Mouse (Mus musculus): Measurements from ENCODE around the gene Cln5. TPM values are rescaled to one million over a fixed set of nuclear protein-coding genes. Genes with fewer than 3 reads are reported as not detected.
A peak's percentile ranks its signal among the peaks of the same experiment; 100 is the strongest.

Gene Cln5
- polyA plus RNA-seq, 1 experiment: 15.7 TPM

DNA sequence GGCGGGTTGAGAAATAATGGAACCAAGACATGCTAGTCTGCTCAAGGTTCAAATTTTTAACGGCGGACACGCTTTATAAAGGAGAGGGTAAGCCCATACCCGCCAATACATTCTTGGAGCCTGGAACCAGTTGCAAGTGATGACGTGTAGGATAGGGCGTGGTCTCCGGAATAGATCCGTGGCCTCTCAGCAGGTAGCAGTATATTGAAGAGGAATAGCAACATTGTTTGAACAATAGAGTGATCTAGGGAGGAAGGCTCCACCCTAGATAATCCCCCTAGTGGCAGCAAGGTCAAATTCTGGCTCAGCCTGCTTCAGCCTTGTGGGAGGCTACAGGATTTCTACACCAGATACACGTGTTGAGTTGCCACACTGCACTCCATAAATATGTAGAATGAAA, 10.5 kb upstream of the Cln5 start:
- no peak overlapping the region for H3K4me3 ChIP-seq (ENCODE audit: insufficient read depth, poor library complexity, severe bottlenecking)
- TF ChIP-seq MYOD1 (IDR thresholded peaks at IDR 0.05; ENCODE audit: control insufficient read depth, insufficient read length, low read depth) (no peak), MYOG (IDR thresholded peaks at IDR 0.05; ENCODE audit: control insufficient read depth, extremely low read depth, insufficient read length) (no peak), MAX (IDR thresholded peaks at IDR 0.05) (no peak), USF1 (IDR thresholded peaks at IDR 0.05; ENCODE audit: low read depth) (no peak), CTCF (IDR thresholded peaks at IDR 0.05; ENCODE audit: control insufficient read depth, insufficient read depth, insufficient read length) (no peak), CEBPB (IDR thresholded peaks at IDR 0.05; ENCODE audit: low read depth) (no peak), FOSL1 (IDR thresholded peaks at IDR 0.05; ENCODE audit: insufficient read depth, low read length, poor library complexity, severe bottlenecking) (no peak)
- H3K79me3 ChIP-seq (ENCODE audit: low read depth): no peaks in the 10 kb centered on the region
- H3K27me3 ChIP-seq (ENCODE audit: control insufficient read depth, insufficient read depth, insufficient read length): peaks cover 5% of the 10 kb centered on the region
- H3K36me3 ChIP-seq (ENCODE audit: control insufficient read depth, insufficient read depth): no peaks in the 10 kb centered on the region
- H3ac ChIP-seq (ENCODE audit: control insufficient read depth, insufficient read length, low read depth): no peak overlapping the region
- no peaks in the 10 kb centered on the region for H3K79me2 ChIP-seq (ENCODE audit: control insufficient read depth, insufficient read depth)

DNA sequence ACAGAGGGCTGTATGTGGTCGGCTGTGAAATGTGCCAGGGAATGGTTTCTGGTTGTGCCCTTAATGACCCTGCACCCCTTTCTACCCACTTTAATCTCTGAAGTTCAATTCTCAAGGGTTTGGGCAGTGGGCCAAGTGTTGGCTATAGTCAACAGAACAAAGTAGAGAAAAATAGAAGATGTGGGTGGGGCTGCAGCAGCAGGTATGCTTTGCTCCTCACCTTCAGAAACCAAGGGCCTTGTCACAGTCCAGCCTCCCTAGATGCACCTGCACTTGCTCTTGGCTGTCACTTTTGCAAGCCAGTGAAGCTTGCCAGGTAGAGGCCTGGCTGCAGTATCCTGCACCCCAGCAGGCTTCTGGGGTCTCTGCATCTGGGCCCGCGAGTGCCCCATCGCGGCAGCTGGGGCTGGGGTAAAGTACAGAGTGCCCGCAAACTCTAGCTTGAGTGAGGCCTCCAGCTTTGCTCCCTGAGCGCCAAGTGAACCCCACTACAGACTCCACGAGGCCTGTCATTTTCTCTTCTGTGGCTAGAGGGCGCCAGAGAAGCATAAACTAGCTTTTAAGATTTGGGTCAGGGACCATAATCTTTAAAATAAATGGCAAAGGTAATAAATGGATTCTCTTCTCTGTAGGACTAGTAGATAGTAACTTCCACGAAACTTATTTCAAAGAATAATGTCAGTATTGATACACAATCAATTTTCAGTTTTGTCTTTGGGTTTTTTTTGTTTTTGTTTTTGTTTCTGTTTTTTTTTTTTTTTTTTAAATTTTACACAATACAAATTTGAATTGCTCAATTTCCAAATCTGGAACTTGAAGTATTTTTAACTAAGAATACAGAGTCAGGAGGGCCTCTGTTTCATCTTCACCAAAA, 4.5 kb upstream of the Cln5 start:
- TF ChIP-seq CEBPB (IDR thresholded peaks at IDR 0.05; ENCODE audit: low read depth) (no peak), USF1 (IDR thresholded peaks at IDR 0.05; ENCODE audit: low read depth) (no peak), MYOG (IDR thresholded peaks at IDR 0.05; ENCODE audit: control insufficient read depth, extremely low read depth, insufficient read length) (no peak), MYOD1 (IDR thresholded peaks at IDR 0.05; ENCODE audit: control insufficient read depth, insufficient read length, low read depth) (no peak), MAX (IDR thresholded peaks at IDR 0.05) (no peak), FOSL1 (IDR thresholded peaks at IDR 0.05; ENCODE audit: insufficient read depth, low read length, poor library complexity, severe bottlenecking) (no peak), CTCF (IDR thresholded peaks at IDR 0.05; ENCODE audit: control insufficient read depth, insufficient read depth, insufficient read length) (no peak)
- no peaks in the 10 kb centered on the region for H3K36me3 ChIP-seq (ENCODE audit: control insufficient read depth, insufficient read depth)
- H3ac ChIP-seq (ENCODE audit: control insufficient read depth, insufficient read length, low read depth): no peak overlapping the region
- peaks cover 1% of the 10 kb centered on the region for H3K79me2 ChIP-seq (ENCODE audit: control insufficient read depth, insufficient read depth)
- no peaks in the 10 kb centered on the region for H3K27me3 ChIP-seq (ENCODE audit: control insufficient read depth, insufficient read depth, insufficient read length)
- no peaks in the 10 kb centered on the region for H3K79me3 ChIP-seq (ENCODE audit: low read depth)
- H3K4me3 ChIP-seq (ENCODE audit: insufficient read depth, poor library complexity, severe bottlenecking): no peak overlapping the region

DNA sequence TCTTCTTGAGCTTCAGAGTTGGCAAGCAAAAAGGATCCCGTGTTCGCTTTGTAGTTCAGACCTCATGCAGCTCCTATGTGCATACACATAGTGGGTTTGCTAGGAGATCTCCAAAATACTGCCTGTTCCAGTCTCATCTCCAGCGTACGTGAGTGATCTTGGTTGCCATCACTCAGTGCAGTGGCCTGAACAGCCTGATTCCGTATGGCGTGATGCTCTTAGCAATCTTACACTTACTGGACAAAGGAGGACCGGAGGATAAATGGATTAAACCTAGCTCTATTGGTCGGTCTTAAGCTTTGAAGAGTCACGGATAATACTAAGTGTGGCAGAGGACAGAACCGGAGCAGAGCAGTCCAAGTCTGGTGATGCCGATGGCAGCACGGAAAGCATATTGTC, 552 bp upstream of the Cln5 start:
- no peaks in the 10 kb centered on the region for H3K79me3 ChIP-seq (ENCODE audit: low read depth)
- H3K4me3 ChIP-seq (ENCODE audit: insufficient read depth, poor library complexity, severe bottlenecking): no peak overlapping the region
- H3K36me3 ChIP-seq (ENCODE audit: control insufficient read depth, insufficient read depth): peaks cover 19% of the 10 kb centered on the region
- no peaks in the 10 kb centered on the region for H3K27me3 ChIP-seq (ENCODE audit: control insufficient read depth, insufficient read depth, insufficient read length)
- no peak for TF ChIP-seq MAX (IDR thresholded peaks at IDR 0.05)
- TF ChIP-seq MYOD1 (IDR thresholded peaks at IDR 0.05; ENCODE audit: control insufficient read depth, insufficient read length, low read depth): no peak
- no peak for TF ChIP-seq CEBPB (IDR thresholded peaks at IDR 0.05; ENCODE audit: low read depth)
- peaks cover 5% of the 10 kb centered on the region for H3K79me2 ChIP-seq (ENCODE audit: control insufficient read depth, insufficient read depth)
- H3ac ChIP-seq (ENCODE audit: control insufficient read depth, insufficient read length, low read depth): peak overlapping the region; percentile 55

DNA sequence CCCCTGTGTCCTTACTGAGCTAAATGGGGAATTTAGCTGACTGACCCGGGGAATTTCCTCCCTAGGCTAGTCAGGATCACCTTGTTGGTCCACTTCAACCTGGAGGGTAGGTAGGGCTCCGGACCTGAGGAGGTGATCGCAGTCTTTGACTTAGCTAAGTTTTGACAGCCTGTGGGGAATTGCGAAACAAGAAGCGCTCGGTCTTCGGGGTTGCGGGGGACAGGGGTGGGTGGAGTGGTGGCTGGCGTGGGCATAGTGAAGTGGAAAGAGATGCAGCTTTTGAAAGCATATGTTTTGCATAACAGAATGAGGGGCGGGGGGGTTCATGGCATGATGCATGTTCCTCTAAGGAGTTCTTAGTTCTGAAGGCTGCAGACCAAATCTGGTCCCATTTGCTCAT, 774 bp downstream of the Cln5 start:
- H3K79me3 ChIP-seq (ENCODE audit: low read depth): no peaks in the 10 kb centered on the region
- peak overlapping the region; percentile 59 for H3ac ChIP-seq (ENCODE audit: control insufficient read depth, insufficient read length, low read depth)
- H3K79me2 ChIP-seq (ENCODE audit: control insufficient read depth, insufficient read depth): peaks cover 5% of the 10 kb centered on the region
- TF ChIP-seq FOSL1 (IDR thresholded peaks at IDR 0.05; ENCODE audit: insufficient read depth, low read length, poor library complexity, severe bottlenecking): no peak
- TF ChIP-seq CEBPB (IDR thresholded peaks at IDR 0.05; ENCODE audit: low read depth): peak; percentile 36
- H3K27me3 ChIP-seq (ENCODE audit: control insufficient read depth, insufficient read depth, insufficient read length): no peaks in the 10 kb centered on the region
- H3K4me3 ChIP-seq (ENCODE audit: insufficient read depth, poor library complexity, severe bottlenecking): peak overlapping the region; percentile 48
- peaks cover 25% of the 10 kb centered on the region for H3K36me3 ChIP-seq (ENCODE audit: control insufficient read depth, insufficient read depth)

DNA sequence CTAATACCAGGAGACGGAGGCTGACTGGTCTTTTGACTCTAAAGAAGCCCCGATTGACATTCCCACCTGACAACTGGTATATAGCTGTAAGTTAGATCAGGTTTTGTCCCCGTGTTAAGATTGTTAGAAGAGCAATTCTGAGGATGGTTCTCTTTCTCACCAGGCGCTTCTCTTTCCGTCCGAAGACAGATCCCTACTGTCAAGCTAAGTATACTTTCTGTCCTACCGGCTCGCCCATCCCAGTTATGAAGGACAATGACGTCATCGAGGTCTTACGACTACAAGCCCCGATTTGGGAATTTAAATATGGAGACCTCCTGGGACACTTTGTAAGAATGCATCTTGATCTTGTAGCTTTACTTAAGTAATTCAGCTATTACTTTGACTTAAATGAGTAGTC, 1.5 kb downstream of the Cln5 start:
- H3K27me3 ChIP-seq (ENCODE audit: control insufficient read depth, insufficient read depth, insufficient read length): no peaks in the 10 kb centered on the region
- peaks cover 32% of the 10 kb centered on the region for H3K36me3 ChIP-seq (ENCODE audit: control insufficient read depth, insufficient read depth)
- no peak overlapping the region for H3K4me3 ChIP-seq (ENCODE audit: insufficient read depth, poor library complexity, severe bottlenecking)
- TF ChIP-seq MYOG (IDR thresholded peaks at IDR 0.05; ENCODE audit: control insufficient read depth, extremely low read depth, insufficient read length) (no peak), USF1 (IDR thresholded peaks at IDR 0.05; ENCODE audit: low read depth) (no peak), CTCF (IDR thresholded peaks at IDR 0.05; ENCODE audit: control insufficient read depth, insufficient read depth, insufficient read length) (no peak), CEBPB (IDR thresholded peaks at IDR 0.05; ENCODE audit: low read depth) (no peak), MAX (IDR thresholded peaks at IDR 0.05) (no peak), FOSL1 (IDR thresholded peaks at IDR 0.05; ENCODE audit: insufficient read depth, low read length, poor library complexity, severe bottlenecking) (no peak), MYOD1 (IDR thresholded peaks at IDR 0.05; ENCODE audit: control insufficient read depth, insufficient read length, low read depth) (no peak)
- H3K79me3 ChIP-seq (ENCODE audit: low read depth): no peaks in the 10 kb centered on the region
- no peak overlapping the region for H3ac ChIP-seq (ENCODE audit: control insufficient read depth, insufficient read length, low read depth)
- peaks cover 5% of the 10 kb centered on the region for H3K79me2 ChIP-seq (ENCODE audit: control insufficient read depth, insufficient read depth)

DNA sequence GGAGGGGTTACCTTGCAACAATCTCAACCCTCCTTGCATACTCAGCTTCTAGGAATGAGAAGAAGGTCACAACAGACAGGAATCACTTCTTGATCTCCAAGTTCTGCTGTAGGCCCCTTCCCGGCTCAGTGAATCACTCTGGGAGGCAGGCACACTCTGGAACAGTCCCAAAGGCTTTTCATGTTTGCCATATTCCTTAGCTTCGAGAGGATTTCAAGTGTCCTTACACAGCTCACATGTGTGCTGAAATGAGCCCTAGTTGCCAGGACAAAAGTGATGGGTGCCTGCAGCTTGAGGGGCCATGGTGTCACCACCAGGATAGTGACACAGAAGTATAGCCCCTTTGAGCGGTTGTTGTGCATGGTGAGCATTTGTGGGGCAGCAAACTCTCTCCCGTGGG, 2.7 kb downstream of the Cln5 start:
- Histone ChIP-seq H3K36me3 (ENCODE audit: control insufficient read depth, insufficient read depth) (peaks cover 39% of the 10 kb centered on the region), H3K79me2 (ENCODE audit: control insufficient read depth, insufficient read depth) (peaks cover 5% of the 10 kb centered on the region), H3K4me3 (ENCODE audit: insufficient read depth, poor library complexity, severe bottlenecking) (no peak overlapping the region), H3K27me3 (ENCODE audit: control insufficient read depth, insufficient read depth, insufficient read length) (no peaks in the 10 kb centered on the region), H3K79me3 (ENCODE audit: low read depth) (no peaks in the 10 kb centered on the region), H3ac (ENCODE audit: control insufficient read depth, insufficient read length, low read depth) (no peak overlapping the region)
- TF ChIP-seq CEBPB (IDR thresholded peaks at IDR 0.05; ENCODE audit: low read depth) (no peak), USF1 (IDR thresholded peaks at IDR 0.05; ENCODE audit: low read depth) (no peak), CTCF (IDR thresholded peaks at IDR 0.05; ENCODE audit: control insufficient read depth, insufficient read depth, insufficient read length) (no peak), MYOD1 (IDR thresholded peaks at IDR 0.05; ENCODE audit: control insufficient read depth, insufficient read length, low read depth) (no peak), FOSL1 (IDR thresholded peaks at IDR 0.05; ENCODE audit: insufficient read depth, low read length, poor library complexity, severe bottlenecking) (no peak), MYOG (IDR thresholded peaks at IDR 0.05; ENCODE audit: control insufficient read depth, extremely low read depth, insufficient read length) (no peak), MAX (IDR thresholded peaks at IDR 0.05) (no peak)

Data from C2C12 (cell line).